Mouse (Mus musculus) forebrain, embryonic 13.5 days (tissue): ENCODE data around the gene Ppp1r13b. TPM values are rescaled to one million over a fixed set of nuclear protein-coding genes. Genes with fewer than 3 reads are reported as not detected.

ENCODE experiments used
- ATAC-seq: fragments of 200-750 bp; cut with Nextera tagmentation; 2 replicates; pipeline ENCODE4 v1.8.0; 2017
- H3K27ac ChIP-seq: fragments of 300-500 bp; sonication (generic); 2 replicates; pipeline ENCODE4 v1.5.1; 2015; ENCODE audit warnings: inconsistent platforms, mild to moderate bottlenecking, moderate library complexity
- H3K27me3 ChIP-seq: fragments of 300-500 bp; sonication (generic); 2 replicates; pipeline ENCODE4 v1.6.1; 2015; ENCODE audit warnings: mild to moderate bottlenecking, inconsistent platforms
- H3K36me3 ChIP-seq: fragments of 300-500 bp; sonication (generic); 2 replicates; pipeline ENCODE4 v1.6.1; 2015; ENCODE audit warnings: mild to moderate bottlenecking, inconsistent platforms; ENCODE audit not compliant: poor library complexity, severe bottlenecking
- H3K4me1 ChIP-seq: fragments of 300-500 bp; sonication (generic); 2 replicates; pipeline ENCODE4 v1.6.1; 2015; ENCODE audit warnings: inconsistent platforms
- H3K4me2 ChIP-seq: fragments of 300-500 bp; sonication (generic); 2 replicates; pipeline ENCODE4 v1.6.1; 2015; ENCODE audit warnings: inconsistent platforms, mild to moderate bottlenecking, moderate library complexity
- H3K4me3 ChIP-seq: fragments of 300-500 bp; sonication (generic); 2 replicates; pipeline ENCODE4 v1.5.1; 2015; ENCODE audit warnings: mild to moderate bottlenecking, inconsistent platforms
- H3K9ac ChIP-seq: fragments of 300-500 bp; sonication (generic); 2 replicates; pipeline ENCODE4 v1.6.1; 2015; ENCODE audit warnings: mild to moderate bottlenecking, inconsistent platforms
- H3K9me3 ChIP-seq: fragments of 300-500 bp; sonication (generic); replicated peaks from 2 replicates; pipeline ENCODE4 v1.6.1; 2016; ENCODE audit warnings: inconsistent platforms
- WGBS: fragments of 180-500 bp; shearing (Covaris S2); methylation state at CpG from one replicate; pipeline ENCODE4 v1.1.7; 2015; 5-methylcytosine and 5-hydroxymethylcytosine counted together
- polyA plus RNA-seq: library from polyadenylated mRNA; unstranded; fragments of >200 nt; fragmentation: Nextera tagmentation; extraction: Ambion mirVana; gene quantifications from 2 replicates; pipeline ENCODE4 v1.2.1, GENCODE M21; 2015

Ppp1r13b gene
- polyA plus RNA-seq, 1 experiment from 2014 or later: 9.3 TPM

DNA sequence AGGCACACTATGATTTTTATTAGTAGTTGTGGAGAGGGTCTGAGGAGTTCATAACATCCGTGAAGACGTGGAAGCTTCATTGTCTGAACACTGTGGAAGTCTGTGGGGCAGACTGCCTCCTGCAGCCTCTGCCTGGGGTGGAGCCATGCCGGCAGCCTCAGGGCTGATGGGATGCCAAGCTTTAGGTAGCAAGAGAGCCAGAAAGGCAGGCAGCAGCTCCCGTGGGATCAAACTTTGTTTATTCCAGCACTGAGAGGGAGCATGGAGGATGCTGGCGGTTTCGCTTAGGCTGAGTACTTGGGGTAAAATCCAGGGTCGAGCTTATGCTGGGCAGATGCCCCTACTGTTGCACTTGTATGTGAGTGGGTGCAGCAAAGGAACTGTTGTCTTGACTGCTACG is 110.7 kb downstream of the Ppp1r13b start:
- no peak for ATAC-seq
- 89% methylated on average over 8 of the region's 8 CpGs for WGBS
- Histone ChIP-seq H3K4me1 (no peaks in the 10 kb centered on the region), H3K4me2 (no peak overlapping the region), H3K9me3 (no peaks in the 10 kb centered on the region), H3K27ac (no peak overlapping the region), H3K9ac (no peak overlapping the region), H3K27me3 (no peaks in the 10 kb centered on the region), H3K4me3 (no peak overlapping the region), H3K36me3 (peaks cover 94% of the 10 kb centered on the region)

DNA sequence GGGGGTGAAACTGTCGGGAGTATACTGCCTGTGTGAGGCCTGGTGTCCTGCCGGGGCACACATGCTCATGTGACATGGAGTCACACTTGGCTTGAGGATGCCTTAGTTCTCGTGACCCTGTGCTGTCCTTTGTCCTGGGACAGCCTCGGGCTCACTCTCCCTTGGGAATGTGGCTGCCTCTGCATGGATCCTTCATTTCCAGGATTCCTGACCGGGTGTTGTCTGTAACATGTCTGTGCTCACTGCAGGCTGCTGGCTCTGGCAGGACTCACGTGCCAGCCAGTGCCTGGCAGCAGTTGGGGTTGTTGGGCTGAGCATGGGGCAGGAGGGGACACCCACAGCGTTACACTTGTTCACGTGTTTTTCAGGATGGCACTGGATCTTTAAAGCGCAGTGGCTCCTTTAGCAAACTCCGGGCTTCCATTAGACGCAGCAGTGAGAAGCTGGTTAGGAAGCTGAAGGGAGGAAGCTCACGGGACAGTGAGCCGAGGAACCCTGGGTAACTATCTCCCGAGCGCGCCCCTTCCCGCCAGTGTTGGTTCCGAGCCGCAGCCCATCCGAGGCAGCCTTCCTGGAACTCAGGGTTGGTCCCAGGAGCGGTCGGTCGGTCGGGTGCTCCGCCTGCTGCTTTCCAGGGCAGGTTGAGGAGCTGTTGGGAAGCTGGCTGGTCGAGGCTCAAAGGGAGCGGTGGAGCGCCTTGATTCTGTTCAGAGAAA is 112.6 kb downstream of the Ppp1r13b start:
- WGBS: 91% methylated on average over 28 of the region's 28 CpGs
- peaks cover 6% of the 10 kb centered on the region; the same call in 1 of the 2 replicates for H3K4me1 ChIP-seq
- H3K27ac ChIP-seq: no peak overlapping the region
- ATAC-seq: no peak
- peaks cover 94% of the 10 kb centered on the region for H3K36me3 ChIP-seq
- H3K4me3 ChIP-seq: no peak overlapping the region
- no peaks in the 10 kb centered on the region for H3K27me3 ChIP-seq
- H3K9ac ChIP-seq: no peak overlapping the region
- no peaks in the 10 kb centered on the region for H3K9me3 ChIP-seq
- H3K4me2 ChIP-seq: no peak overlapping the region

DNA sequence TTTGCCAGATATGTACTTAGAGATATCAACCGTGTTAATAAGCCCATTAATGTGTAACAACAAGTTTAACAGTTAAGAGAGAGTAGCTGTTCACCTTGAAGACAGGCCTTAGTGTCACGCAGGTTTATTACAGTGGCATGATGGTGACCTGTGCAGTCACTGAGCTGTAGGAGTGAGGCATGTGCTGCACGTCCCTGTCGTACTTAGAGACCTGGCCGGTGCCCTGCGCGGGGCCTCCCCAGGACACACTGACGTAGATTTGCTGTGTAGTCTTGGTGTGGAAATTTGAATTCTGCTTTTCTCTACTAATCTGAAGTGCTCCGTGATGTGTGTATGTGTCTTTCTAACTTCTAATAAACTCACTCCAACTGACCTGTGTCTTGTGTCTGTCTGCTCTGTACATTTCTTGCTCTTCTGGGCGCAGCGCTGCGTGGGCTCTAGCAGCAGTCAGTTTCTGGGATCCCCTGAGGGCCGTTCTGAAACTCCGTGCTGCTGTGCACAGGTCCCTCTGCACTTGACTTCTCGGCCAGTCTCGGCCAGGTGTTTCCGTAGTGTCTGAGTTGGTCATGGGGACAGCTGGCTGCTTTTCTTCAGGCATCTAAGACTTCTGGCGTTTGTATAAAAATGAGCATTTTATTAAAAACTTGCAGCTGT is 113.3 kb downstream of the Ppp1r13b start:
- Histone ChIP-seq H3K4me1 (peaks cover 6% of the 10 kb centered on the region; the same call in 1 of the 2 replicates), H3K4me3 (no peak overlapping the region), H3K27ac (no peak overlapping the region), H3K4me2 (no peak overlapping the region), H3K9me3 (no peaks in the 10 kb centered on the region), H3K36me3 (peaks cover 96% of the 10 kb centered on the region), H3K27me3 (no peaks in the 10 kb centered on the region), H3K9ac (no peak overlapping the region)
- no peak for ATAC-seq
- WGBS: 96% methylated on average over 18 of the region's 18 CpGs

DNA sequence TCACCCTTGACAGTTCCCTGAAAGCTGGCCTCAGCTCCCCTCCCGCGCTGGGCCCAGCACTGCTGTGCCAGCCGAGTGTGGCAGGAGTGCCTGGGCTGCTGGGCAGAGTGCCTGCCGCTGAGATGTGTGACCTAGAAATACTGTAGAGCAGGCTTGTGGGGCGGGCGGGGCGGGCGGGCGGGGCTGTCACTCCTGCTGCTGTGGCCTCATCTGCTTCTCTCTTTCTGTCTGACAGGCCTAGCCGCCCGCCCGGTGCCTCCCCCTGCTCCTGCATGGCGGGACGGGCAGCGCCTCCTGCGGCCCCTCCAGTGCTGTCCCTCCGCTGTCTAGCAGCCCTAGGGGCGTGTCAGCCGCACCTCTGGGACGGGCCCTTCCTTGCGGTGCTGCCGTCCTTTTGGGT is 113.8 kb downstream of the Ppp1r13b start:
- no peak overlapping the region for H3K4me3 ChIP-seq
- 90% methylated on average over 22 of the region's 22 CpGs for WGBS
- peaks cover 6% of the 10 kb centered on the region; the same call in 1 of the 2 replicates for H3K4me1 ChIP-seq
- H3K9ac ChIP-seq: no peak overlapping the region
- peaks cover 97% of the 10 kb centered on the region for H3K36me3 ChIP-seq
- H3K27ac ChIP-seq: no peak overlapping the region
- no peak overlapping the region for H3K4me2 ChIP-seq
- H3K27me3 ChIP-seq: no peaks in the 10 kb centered on the region
- ATAC-seq: no peak
- no peaks in the 10 kb centered on the region for H3K9me3 ChIP-seq

DNA sequence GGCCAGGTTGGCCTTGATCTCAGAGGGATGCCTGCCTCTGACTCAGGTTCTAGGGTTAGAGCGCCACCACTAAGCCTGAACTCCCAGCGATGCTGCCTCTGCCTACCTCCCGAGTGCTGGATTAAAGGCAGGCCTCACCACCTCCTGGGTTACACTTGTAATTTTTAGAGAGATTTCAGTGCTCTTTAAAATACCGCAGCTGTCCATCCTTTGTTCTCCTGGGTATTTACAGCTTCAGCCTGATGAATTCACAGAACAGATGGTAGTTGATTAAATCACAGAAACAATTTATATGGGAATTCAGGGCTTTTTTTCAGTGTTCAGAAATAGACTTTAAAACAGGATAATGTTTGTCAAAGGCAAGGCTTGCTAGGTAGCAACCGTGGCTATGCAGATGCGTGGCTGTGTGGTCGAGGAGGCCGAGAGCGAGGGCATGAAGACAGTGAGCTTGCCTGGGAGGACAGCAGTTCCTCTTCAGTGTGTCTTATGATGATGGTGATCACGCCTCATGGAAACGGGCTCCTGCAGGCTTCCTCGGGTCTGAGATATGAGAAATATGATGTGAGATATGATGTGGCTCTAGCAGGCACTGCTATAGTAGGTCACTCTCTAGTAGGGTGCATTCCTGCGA is 116.3 kb downstream of the Ppp1r13b start:
- H3K36me3 ChIP-seq: peaks cover 100% of the 10 kb centered on the region
- no peak overlapping the region for H3K4me3 ChIP-seq
- H3K9ac ChIP-seq: 0 out of 2 replicates have a peak overlapping the region, but pooled peaks have one; percentile 34
- H3K27ac ChIP-seq: peak overlapping the region; percentile 80
- H3K4me1 ChIP-seq: peaks cover 6% of the 10 kb centered on the region; the same call in 1 of the 2 replicates
- WGBS: 82% methylated on average over 13 of the region's 13 CpGs
- H3K4me2 ChIP-seq: no peak overlapping the region
- H3K27me3 ChIP-seq: no peaks in the 10 kb centered on the region
- no peaks in the 10 kb centered on the region for H3K9me3 ChIP-seq
- no peak for ATAC-seq

DNA sequence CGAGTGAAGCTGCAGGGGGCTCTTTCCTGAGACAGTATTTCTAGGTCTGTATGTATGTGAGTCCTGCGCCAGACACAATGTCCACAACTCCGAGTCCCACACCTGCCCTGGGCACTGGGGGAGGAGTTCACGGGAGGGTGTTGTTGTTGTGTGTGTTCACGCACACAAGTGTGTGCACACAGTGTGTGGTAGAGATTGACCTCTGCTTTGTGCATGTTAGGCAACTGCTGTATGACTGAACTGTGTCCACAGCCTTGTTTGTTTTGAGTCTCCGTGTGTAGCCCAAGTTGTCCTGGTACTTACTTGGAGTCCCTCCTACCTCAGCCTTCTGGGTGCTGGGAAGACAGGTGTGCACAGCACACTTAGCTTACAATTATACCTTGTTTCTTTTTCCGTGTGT is 117.3 kb downstream of the Ppp1r13b start:
- Histone ChIP-seq H3K27me3 (no peaks in the 10 kb centered on the region), H3K4me2 (no peak overlapping the region), H3K27ac (peak overlapping the region; percentile 80; the same call in 1 of the 2 replicates), H3K9me3 (no peaks in the 10 kb centered on the region), H3K9ac (no peak overlapping the region), H3K4me1 (peaks cover 6% of the 10 kb centered on the region; the same call in 1 of the 2 replicates), H3K36me3 (peaks cover 100% of the 10 kb centered on the region), H3K4me3 (no peak overlapping the region)
- WGBS: 94% methylated on average over 7 of the region's 7 CpGs
- ATAC-seq: no peak

DNA sequence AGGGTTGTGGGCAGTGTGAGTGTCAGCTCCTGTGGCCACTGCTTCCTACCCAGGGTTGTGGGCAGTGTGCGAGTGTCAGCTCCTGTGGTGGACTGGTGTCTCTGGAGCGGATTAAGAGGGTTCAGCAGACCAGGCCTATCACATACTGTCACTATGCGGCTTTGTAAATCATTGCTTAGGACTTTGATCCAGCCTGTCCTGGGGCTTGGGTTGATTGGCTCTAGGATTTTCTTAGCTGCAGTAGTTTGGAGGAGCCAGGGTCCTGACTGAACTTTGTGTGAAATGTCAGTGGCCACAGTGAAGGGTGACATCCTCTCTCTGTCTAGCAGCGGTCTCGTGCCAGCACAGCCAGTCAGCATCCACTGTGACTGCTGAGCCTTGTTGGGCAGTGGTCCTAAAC is 117.8 kb downstream of the Ppp1r13b start:
- no peak overlapping the region for H3K4me3 ChIP-seq
- no peak overlapping the region for H3K4me2 ChIP-seq
- no peak overlapping the region for H3K9ac ChIP-seq
- peaks cover 6% of the 10 kb centered on the region; the same call in 1 of the 2 replicates for H3K4me1 ChIP-seq
- H3K36me3 ChIP-seq: peaks cover 100% of the 10 kb centered on the region
- H3K27me3 ChIP-seq: no peaks in the 10 kb centered on the region
- WGBS: 96% methylated on average over 5 of the region's 5 CpGs
- no peak overlapping the region for H3K27ac ChIP-seq
- H3K9me3 ChIP-seq: no peaks in the 10 kb centered on the region
- ATAC-seq: no peak

DNA sequence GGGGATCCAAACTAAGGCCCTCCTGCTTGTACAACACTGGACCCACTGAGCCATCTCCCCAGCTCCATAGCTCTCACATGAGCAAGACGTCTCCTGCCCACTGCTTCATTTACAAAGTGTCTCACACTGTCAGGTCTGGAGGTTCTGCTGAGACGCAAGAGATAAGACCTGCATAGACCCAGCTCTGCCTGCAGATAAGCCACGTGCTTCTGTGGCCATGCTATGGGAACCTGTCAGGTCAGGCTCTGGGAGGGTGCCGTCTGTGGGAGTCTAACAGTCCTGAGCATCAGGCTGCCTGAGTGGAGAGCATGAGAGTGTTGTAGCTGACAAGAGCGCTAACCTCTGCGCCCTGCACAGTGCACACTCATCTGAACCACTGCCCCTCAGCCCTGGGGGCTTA is 120.9 kb downstream of the Ppp1r13b start:
- Histone ChIP-seq H3K9me3 (no peaks in the 10 kb centered on the region), H3K4me1 (peaks cover 6% of the 10 kb centered on the region; the same call in 1 of the 2 replicates), H3K9ac (no peak overlapping the region), H3K27me3 (no peaks in the 10 kb centered on the region), H3K4me2 (no peak overlapping the region), H3K27ac (no peak overlapping the region), H3K4me3 (no peak overlapping the region), H3K36me3 (peaks cover 100% of the 10 kb centered on the region)
- 94% methylated on average over 6 of the region's 6 CpGs for WGBS
- no peak for ATAC-seq

DNA sequence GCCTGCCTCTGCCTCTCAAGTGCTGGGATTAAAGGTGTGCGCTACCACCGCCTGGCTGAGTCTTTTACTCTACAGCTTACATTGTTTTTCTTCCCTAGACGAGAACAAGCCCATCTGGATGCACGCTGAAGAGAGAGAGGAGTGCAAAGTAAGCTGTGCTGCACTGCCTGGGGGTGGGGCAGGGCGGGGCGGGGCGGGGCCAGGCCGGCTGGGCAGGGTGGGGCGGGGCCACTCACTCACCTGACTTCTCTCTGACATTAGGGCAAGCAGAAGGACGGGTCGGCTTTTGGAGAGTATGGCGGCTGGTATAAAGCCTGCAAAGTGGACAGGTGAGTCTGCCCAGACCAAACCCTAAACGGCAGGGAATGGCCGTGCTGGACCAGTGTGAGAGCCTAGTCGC is 122.7 kb downstream of the Ppp1r13b start:
- no peaks in the 10 kb centered on the region for H3K9me3 ChIP-seq
- H3K4me3 ChIP-seq: no peak overlapping the region
- no peak overlapping the region for H3K27ac ChIP-seq
- 70% methylated on average over 12 of the region's 15 CpGs for WGBS
- H3K9ac ChIP-seq: no peak overlapping the region
- H3K4me2 ChIP-seq: no peak overlapping the region
- no peak for ATAC-seq
- no peaks in the 10 kb centered on the region for H3K4me1 ChIP-seq
- H3K36me3 ChIP-seq: peaks cover 100% of the 10 kb centered on the region
- H3K27me3 ChIP-seq: no peaks in the 10 kb centered on the region

DNA sequence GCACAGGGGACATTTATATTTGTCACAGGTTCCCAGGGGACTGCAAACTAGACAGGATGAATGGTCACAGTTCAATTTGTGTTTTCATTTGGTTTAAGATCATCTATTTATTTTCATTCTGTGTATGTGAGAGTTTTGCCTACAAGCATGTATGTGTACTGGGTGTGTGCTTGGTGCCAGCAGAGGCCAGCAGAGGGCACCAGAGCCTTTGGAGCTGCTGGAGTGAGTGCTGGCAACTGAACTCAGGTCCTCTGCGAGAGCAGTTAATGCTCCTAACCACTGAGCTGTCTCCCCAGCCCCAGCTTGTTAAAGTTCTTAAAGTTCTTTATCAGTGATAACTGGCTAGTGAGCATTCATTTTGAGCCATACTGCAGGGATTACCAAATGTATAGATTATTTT is 128.4 kb downstream of the Ppp1r13b start:
- no peak overlapping the region for H3K4me2 ChIP-seq
- ATAC-seq: no peak
- H3K4me3 ChIP-seq: no peak overlapping the region
- no peaks in the 10 kb centered on the region for H3K9me3 ChIP-seq
- no peak overlapping the region for H3K27ac ChIP-seq
- 93% methylated on average over 1 of the region's 1 CpGs for WGBS
- peaks cover 99% of the 10 kb centered on the region for H3K36me3 ChIP-seq
- H3K9ac ChIP-seq: no peak overlapping the region
- no peaks in the 10 kb centered on the region for H3K27me3 ChIP-seq
- H3K4me1 ChIP-seq: no peaks in the 10 kb centered on the region
